Mouse (Mus musculus) cortical plate, adult 2 months (tissue): Measurements from ENCODE around the gene Slc44a5.

Experiments used
- CTCF ChIP-seq: fragments of 200-500 bp; IDR thresholded peaks from 2 replicates; pipeline ENCODE4 v1.5.1; 2011; ENCODE audit warnings: mild to moderate bottlenecking, control low read depth, low read length; ENCODE audit not compliant: insufficient read depth; ENCODE audit errors: extremely low read depth
- POLR2A ChIP-seq: fragments of 200-500 bp; IDR thresholded peaks from 2 replicates; pipeline ENCODE4 v1.6.1; 2011; ENCODE audit warnings: mild to moderate bottlenecking, low read length, control low read depth; ENCODE audit not compliant: insufficient read depth; ENCODE audit errors: extremely low read depth

- TF ChIP-seq POLR2A (no peak), CTCF (no peak)
Measured at GRCm38 (mm10) chr3:154202383-154202782, 229.1 kb downstream of the Slc44a5 start.
